Mouse (Mus musculus): ENCODE results near the gene Arhgap42.

DNA sequence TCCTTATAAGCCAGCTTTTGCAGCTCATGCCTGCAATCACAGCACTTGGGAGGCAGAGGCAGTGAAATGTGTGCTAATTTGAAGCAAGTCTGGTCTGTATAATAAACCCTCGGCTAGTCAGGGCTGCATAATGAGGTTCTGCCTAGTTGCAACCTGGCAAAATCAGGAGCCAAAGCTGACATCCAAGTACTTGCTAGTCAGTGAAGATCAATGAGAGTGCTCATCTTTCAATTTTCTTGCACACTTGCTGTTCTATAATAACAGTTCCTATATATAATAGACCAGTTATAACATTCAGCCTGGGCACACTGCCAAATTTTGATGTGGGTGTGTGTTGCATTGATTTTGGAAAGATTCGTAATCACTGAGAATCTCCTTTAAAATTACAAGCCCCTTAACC, 261.1 kb downstream of the Arhgap42 start:
- TF ChIP-seq POLR2A (IDR thresholded peaks at IDR 0.05; ENCODE audit: insufficient read length, low read depth) (no peak), POLR2AphosphoS2 (IDR thresholded peaks at IDR 0.05; ENCODE audit: insufficient read length, low read depth) (no peak), TCF3 (IDR thresholded peaks at IDR 0.05; ENCODE audit: insufficient read length, low read depth) (no peak), MYOD1 (IDR thresholded peaks at IDR 0.05; ENCODE audit: control insufficient read depth in 1 of 3, insufficient read length in 2 of 3, low read depth in 2 of 3) (no peak), SRF (IDR thresholded peaks at IDR 0.05; ENCODE audit: control insufficient read depth, insufficient read length, low read depth) (no peak), USF1 (IDR thresholded peaks at IDR 0.05; ENCODE audit: low read depth) (no peak), MAX (IDR thresholded peaks at IDR 0.05; ENCODE audit: low read depth) (no peak), TCF12 (IDR thresholded peaks at IDR 0.05; ENCODE audit: insufficient read depth, poor library complexity, severe bottlenecking) (no peak), CEBPB (IDR thresholded peaks at IDR 0.05; ENCODE audit: insufficient read depth, poor library complexity, severe bottlenecking) (no peak), E2F4 (IDR thresholded peaks at IDR 0.05; ENCODE audit: insufficient read depth) (no peak), REST (IDR thresholded peaks at IDR 0.05; ENCODE audit: insufficient read depth, insufficient read length) (no peak)

All from myocyte (in vitro differentiated cells).